Mouse (Mus musculus): Measurements from ENCODE around the gene Spata2. TPM values are rescaled to one million over a fixed set of nuclear protein-coding genes. Genes with fewer than 3 reads are reported as not detected.

The Spata2 gene
- polyA plus RNA-seq, 1 experiment = 14.7 TPM

DNA sequence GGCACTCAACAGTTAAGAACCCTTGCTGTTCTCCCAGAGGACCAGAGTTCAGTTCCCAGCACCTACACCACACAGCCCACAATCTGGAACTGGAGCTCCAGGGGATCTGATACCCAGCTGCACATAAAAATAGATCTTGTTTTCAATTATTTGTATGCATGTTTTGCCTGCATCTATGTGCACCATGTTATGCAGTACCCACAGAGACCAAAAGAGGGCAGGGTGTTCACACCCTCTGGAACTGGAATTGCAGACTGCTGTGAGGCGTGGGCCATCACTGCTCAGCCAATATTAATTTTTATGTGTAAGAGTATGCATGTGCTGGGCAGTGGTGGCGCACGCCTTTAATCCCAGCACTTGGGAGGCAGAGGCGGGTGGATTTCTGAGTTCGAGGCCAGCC is 4.6 kb upstream of the Spata2 start:
- Histone ChIP-seq H3K4me1 (ENCODE audit: control insufficient read depth, insufficient read depth, low read length) (no peaks in the 10 kb centered on the region), H3K4me3 (ENCODE audit: insufficient read depth, low read length) (no peak overlapping the region), H3K27ac (ENCODE audit: insufficient read depth, low read length) (no peak overlapping the region)
- TF ChIP-seq POLR2A (IDR thresholded peaks at IDR 0.05; ENCODE audit: low read depth, low read length) (no peak), CTCF (IDR thresholded peaks at IDR 0.05; ENCODE audit: borderline replicate concordance, insufficient read depth, low read length) (0 out of 2 replicates have a peak, but pooled peaks have one; percentile 26)

DNA sequence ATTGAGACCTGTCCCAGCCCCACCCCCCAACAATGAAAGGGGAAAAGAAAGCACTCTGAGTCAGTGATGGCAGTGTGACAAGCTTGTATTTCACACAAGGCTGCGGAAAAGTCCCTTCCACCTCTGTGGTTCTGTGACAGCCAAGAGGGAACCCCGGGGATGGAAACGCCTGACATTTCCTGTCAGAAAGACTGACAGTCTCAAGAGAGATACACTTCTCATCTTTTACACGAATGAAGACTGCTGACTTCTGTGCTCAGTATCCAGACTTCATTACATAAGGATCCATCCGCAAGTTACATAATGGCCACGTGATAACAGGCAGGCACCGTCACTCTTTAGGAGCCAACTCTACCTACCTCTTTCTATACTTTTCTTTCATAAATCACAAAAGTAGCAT is 3.8 kb upstream of the Spata2 start:
- Histone ChIP-seq H3K27ac (ENCODE audit: insufficient read depth, low read length) (no peak overlapping the region), H3K4me3 (ENCODE audit: insufficient read depth, low read length) (no peak overlapping the region), H3K4me1 (ENCODE audit: control insufficient read depth, insufficient read depth, low read length) (no peaks in the 10 kb centered on the region)
- TF ChIP-seq POLR2A (IDR thresholded peaks at IDR 0.05; ENCODE audit: low read depth, low read length) = no peak
- no peak for TF ChIP-seq CTCF (IDR thresholded peaks at IDR 0.05; ENCODE audit: borderline replicate concordance, insufficient read depth, low read length)

DNA sequence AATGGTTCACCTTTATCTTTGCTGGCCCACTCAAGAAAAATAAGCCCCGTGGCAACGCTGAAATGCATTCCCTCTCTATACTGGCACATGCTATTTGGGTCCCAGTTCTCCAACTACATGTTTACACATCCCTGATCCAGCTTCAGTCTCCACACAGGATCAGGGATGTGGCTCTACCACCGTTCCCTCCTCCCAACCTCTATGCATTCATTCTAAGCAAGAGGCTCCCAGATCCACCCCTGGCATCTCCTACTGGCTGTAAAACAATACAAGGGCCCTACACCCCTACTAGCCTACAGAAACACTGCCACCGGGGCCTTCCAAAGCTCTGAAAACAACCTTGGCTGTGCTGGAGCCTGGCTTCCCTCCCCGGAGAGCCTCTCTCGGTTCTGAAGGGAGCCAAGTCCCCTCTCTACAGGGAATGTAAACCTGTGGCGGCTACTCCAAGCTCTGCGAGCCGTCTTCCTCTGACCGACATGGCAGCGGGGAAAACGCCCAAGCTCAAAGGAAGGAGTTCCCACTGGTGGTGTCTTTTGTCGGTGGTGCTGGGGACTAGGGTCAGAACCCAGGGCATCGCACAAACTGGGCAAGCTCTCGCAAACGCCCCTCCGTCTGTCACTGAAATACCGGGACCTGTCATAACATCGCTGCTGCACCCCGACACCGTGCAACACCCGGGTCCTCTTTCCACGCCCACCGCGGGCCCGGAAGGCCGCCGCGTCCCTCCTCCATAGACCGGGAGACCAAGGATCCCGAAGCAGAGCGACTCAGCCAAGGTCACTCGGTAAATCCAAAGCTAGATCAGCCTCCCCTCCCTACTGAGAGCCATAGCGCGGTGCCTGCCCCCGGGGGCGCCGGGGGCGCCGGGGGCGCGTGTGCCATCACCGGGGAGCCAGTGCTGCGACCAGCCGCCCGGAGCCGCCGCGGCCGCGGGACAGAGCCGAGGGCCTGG is 654 bp downstream of the Spata2 start, which contains the start of gene Rnf114:
Gene Rnf114, plus strand, starts transcription at position 889 of the 952 bp plus-strand sequence.
- H3K27ac ChIP-seq (ENCODE audit: insufficient read depth, low read length) = peak within 1 kb of the TSS; percentile 78
- TF ChIP-seq CTCF (IDR thresholded peaks at IDR 0.05; ENCODE audit: borderline replicate concordance, insufficient read depth, low read length) (no peak), POLR2A (IDR thresholded peaks at IDR 0.05; ENCODE audit: low read depth, low read length) (no peak)
- H3K4me3 ChIP-seq (ENCODE audit: insufficient read depth, low read length) = peak within 1 kb of the TSS; percentile 85
- 0 out of 2 replicates have a peak, but pooled peaks cover 5% of the 10 kb centered on the region for H3K4me1 ChIP-seq (ENCODE audit: control insufficient read depth, insufficient read depth, low read length)

DNA sequence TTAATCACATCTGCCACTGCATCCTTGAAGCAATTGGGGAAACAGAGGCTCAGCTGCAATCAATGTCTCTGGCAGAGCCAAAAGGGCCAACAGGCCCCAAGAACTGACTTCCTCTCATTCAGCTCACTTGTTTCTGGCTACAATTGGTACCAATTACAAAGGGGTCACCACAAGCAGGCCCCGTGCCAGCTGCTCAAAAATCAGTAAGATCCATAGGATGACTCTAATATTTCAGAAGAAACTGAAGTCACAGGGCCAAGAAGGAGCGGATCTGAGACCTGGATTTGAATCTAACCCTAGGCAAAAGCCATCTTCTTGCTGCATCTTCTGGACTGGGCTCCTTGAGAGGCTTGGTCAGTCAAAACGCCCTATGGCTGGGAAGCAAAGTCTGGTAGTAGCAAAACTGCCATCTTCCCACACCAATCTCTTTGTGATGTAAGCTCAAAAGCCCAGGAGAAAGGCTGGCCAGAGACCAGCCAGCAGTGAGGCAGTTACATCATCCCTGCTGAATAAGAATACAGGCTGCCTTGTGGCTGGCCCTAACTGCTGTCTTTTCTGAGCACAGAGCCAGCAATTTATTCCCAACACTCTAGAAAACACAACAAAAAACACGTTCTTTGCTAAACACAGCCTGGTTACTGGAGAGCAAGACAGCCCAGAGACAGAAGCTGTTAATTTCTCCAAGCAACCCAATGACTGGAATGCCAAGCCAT is 1.7 kb downstream of the Spata2 start:
- TF ChIP-seq POLR2A (IDR thresholded peaks at IDR 0.05; ENCODE audit: low read depth, low read length) (peak; percentile 31; the same call in 1 of the 2 replicates), CTCF (IDR thresholded peaks at IDR 0.05; ENCODE audit: borderline replicate concordance, insufficient read depth, low read length) (no peak)
- 0 out of 2 replicates have a peak, but pooled peaks cover 5% of the 10 kb centered on the region for H3K4me1 ChIP-seq (ENCODE audit: control insufficient read depth, insufficient read depth, low read length)
- peak overlapping the region; percentile 85 for H3K4me3 ChIP-seq (ENCODE audit: insufficient read depth, low read length)
- peak overlapping the region; percentile 78 for H3K27ac ChIP-seq (ENCODE audit: insufficient read depth, low read length)

DNA sequence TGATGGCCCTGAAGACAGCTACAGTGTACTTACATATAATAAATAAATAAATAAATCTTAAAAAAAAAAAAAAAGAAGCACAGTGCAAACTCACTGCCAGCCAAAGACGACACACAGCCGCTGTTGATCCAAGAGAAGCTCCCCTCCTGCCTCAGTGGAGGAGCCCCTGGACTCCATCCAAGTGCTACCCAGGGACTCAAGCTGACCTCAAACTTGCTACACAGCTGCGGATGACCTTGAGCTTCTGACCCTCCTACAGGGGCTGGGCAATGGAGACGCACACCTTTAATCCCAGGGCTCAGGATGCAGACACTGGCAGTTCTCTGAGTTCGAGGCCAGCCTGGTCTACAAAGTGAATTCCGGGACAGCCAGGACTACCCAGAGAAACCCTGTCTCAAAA is 4.7 kb downstream of the Spata2 start:
- 0 out of 2 replicates have a peak, but pooled peaks cover 5% of the 10 kb centered on the region for H3K4me1 ChIP-seq (ENCODE audit: control insufficient read depth, insufficient read depth, low read length)
- H3K4me3 ChIP-seq (ENCODE audit: insufficient read depth, low read length) = no peak overlapping the region
- no peak for TF ChIP-seq POLR2A (IDR thresholded peaks at IDR 0.05; ENCODE audit: low read depth, low read length)
- no peak for TF ChIP-seq CTCF (IDR thresholded peaks at IDR 0.05; ENCODE audit: borderline replicate concordance, insufficient read depth, low read length)
- H3K27ac ChIP-seq (ENCODE audit: insufficient read depth, low read length) = no peak overlapping the region

DNA sequence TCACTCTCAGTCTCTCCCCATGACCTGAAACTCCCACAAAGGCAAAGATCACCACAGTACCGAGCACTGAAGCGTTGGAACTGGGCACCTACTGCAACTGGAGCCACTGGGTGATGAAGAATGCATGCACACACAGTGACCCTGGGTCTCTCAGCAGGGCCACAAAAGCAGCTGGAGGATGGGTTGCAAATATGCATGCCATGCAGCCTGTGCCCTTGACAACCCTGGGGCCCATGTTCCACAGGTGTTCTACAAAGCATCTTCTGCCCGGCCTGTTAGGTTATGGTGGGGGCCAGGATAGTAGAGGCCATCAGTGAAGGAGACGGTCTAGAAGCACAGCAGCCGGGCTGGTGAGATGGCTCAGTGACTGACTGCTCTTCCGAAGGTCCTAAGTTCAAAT is 5.1 kb downstream of the Spata2 start:
- TF ChIP-seq POLR2A (IDR thresholded peaks at IDR 0.05; ENCODE audit: low read depth, low read length) (no peak), CTCF (IDR thresholded peaks at IDR 0.05; ENCODE audit: borderline replicate concordance, insufficient read depth, low read length) (no peak)
- Histone ChIP-seq H3K4me3 (ENCODE audit: insufficient read depth, low read length) (no peak overlapping the region), H3K27ac (ENCODE audit: insufficient read depth, low read length) (no peak overlapping the region), H3K4me1 (ENCODE audit: control insufficient read depth, insufficient read depth, low read length) (0 out of 2 replicates have a peak, but pooled peaks cover 5% of the 10 kb centered on the region)

DNA sequence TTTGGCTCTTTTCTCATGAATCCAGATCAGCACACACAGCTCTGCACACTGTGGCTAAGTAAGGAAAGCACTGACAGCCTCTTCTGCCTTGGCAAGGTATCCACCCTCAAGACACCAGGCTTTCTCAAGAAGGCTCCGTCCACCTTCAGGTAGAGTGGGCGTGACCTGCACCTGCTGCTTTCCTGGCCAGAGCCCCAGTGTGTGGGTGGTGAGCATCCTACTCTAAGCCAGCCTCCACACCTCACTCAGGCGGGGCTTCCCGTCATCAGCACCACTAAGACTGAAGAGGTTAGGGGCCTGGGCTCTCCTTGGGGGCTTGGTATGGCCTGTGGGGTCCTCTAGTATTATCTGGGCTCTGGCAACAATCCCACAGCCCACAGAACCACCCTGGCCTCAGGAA is 6.1 kb downstream of the Spata2 start:
- no peak for TF ChIP-seq POLR2A (IDR thresholded peaks at IDR 0.05; ENCODE audit: low read depth, low read length)
- TF ChIP-seq CTCF (IDR thresholded peaks at IDR 0.05; ENCODE audit: borderline replicate concordance, insufficient read depth, low read length) = no peak

DNA sequence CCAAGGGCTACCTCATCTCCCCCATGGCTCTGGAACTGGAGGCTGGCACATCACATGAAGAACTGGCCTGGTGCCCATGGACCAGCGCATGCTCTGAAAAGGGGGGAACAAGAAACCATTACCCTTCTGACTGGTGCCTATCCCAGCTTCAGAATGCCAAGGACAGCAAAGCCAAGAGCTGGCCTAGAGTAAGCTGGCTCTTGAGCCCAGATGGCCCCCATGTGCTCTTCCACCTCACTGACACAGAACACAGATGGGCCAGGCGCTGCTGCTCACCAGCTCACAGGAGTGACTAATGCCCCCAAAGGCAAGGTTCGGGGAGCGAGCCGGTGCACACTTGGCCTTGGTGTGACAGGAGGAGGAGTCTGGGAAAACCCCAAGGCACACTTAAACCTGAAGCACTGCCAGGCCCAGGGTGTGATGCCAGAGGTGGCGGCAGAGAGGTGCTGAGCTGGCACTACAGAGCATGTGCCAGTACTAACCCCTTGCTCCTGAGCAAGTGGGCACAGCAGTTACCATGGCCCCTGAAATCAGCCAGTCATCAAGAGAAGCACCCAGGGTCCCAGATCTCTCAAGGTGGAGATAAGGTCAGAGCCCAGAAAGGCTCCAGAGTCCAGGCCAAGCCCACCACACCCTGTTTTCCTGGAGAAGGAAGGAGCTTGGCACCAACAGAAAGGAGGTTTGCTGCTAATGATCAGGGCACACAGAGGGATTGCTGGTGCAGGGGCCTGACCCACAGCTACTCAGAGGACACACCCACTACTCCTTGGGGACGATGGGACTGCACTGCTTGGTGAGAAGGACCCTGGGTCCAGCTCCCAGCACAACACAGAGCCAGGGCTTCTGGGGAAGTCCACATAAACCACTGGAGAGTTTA is 6.9 kb downstream of the Spata2 start:
- H3K27ac ChIP-seq (ENCODE audit: insufficient read depth, low read length) = no peak overlapping the region
- TF ChIP-seq POLR2A (IDR thresholded peaks at IDR 0.05; ENCODE audit: low read depth, low read length) (no peak), CTCF (IDR thresholded peaks at IDR 0.05; ENCODE audit: borderline replicate concordance, insufficient read depth, low read length) (no peak)
- H3K4me1 ChIP-seq (ENCODE audit: control insufficient read depth, insufficient read depth, low read length) = 0 out of 2 replicates have a peak, but pooled peaks cover 2% of the 10 kb centered on the region
- no peak overlapping the region for H3K4me3 ChIP-seq (ENCODE audit: insufficient read depth, low read length)

More for the DNA sequence above, 6.1 kb downstream of the Spata2 start:
- H3K27ac ChIP-seq (ENCODE audit: insufficient read depth, low read length) = no peak overlapping the region
- H3K4me1 ChIP-seq (ENCODE audit: control insufficient read depth, insufficient read depth, low read length) = 0 out of 2 replicates have a peak, but pooled peaks cover 5% of the 10 kb centered on the region
- no peak overlapping the region for H3K4me3 ChIP-seq (ENCODE audit: insufficient read depth, low read length)

DNA sequence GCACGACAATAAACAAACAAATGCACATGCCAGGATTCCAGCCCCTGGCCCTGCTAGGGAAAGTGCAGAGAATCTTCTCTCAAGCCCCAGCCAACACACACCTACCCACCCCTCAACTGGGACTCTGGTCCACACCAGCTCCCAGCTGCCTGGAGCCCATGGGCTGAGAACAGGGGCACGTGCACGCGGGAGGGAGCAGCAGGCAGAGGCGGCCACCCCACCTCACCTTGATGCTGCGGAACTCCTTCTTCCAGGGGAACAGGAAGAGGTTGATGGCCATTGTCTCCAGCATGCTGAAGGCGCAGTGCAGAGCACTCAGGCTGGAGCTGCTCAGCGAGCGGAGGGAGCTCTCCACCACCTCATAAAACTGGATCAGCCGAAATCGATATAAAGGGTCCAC is 7.8 kb downstream of the Spata2 start:
- H3K27ac ChIP-seq (ENCODE audit: insufficient read depth, low read length) = no peak overlapping the region
- H3K4me1 ChIP-seq (ENCODE audit: control insufficient read depth, insufficient read depth, low read length) = no peaks in the 10 kb centered on the region
- TF ChIP-seq CTCF (IDR thresholded peaks at IDR 0.05; ENCODE audit: borderline replicate concordance, insufficient read depth, low read length) (no peak), POLR2A (IDR thresholded peaks at IDR 0.05; ENCODE audit: low read depth, low read length) (no peak)
- no peak overlapping the region for H3K4me3 ChIP-seq (ENCODE audit: insufficient read depth, low read length)
